Comparison of ENCODE assay signal across 8 mouse cellular contexts in the genomic region with DNA sequence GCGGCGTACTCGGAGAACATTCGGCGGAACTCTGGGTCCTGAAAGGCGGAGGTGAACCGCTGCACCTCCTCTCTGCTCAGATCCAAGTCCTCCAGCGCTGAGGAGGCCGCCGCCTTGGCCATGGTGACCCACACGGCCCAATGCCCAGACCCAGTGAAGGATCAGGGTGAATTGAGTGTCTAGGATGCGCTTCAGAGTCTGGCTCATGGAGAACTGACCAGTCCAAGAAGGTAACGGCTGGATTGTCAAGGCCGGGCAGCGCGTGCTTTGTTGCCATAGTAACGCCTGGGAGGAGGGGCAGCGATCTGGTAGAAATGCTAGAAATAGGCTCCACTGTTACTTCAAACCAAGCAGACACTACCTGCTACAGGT. TPM values are rescaled to one million over a fixed set of nuclear protein-coding genes. Genes with fewer than 3 reads are reported as not detected.
DNase-seq lines count a peak whose midpoint lies in the region; ATAC-seq and TF ChIP-seq lines count a peak whose summit lies in the region.

Gene Dnaaf2, minus strand, starts transcription at position 266 of the 372 bp plus-strand sequence.

- peak within 1 kb of the TSS; percentile 95 for H3K4me3 ChIP-seq in hindbrain, postnatal 0 days (ENCODE audit: low read length)

- DNase-seq in gastrocnemius, adult 18-20 months (ENCODE audit: low spot score) = peak; percentile 44
- no peak for DNase-seq in gastrocnemius, postnatal 25 days
- peak; percentile 77 to 83 for DNase-seq in cerebellum, postnatal 14 days
- DNase-seq in frontal cortex, postnatal 14 days (ENCODE audit: low spot score in 2 of 2) = peak; percentile 49 to 58
- peak; percentile 80 for DNase-seq in hindbrain, postnatal 0 days (ENCODE audit: low spot score)
- DNase-seq in left cerebral cortex, adult 11 months (ENCODE audit: low spot score) = peak; percentile 32
- peak; percentile 62 for DNase-seq in lung, postnatal 25 days (ENCODE audit: low spot score)
- peak; percentile 16 for DNase-seq in retina, adult 2 months (ENCODE audit: low read depth, low spot score)

- ATAC-seq in hindbrain, postnatal 0 days = peak; percentile 49

- 0 out of 2 replicates have a peak, but pooled peaks cover 3% of the 10 kb centered on the region for H3K36me3 ChIP-seq in hindbrain, postnatal 0 days (ENCODE audit: insufficient read depth, low read length)

- under 1% methylated on average over 18 of the region's 18 CpGs for WGBS in hindbrain, postnatal 0 days

- peak within 1 kb of the TSS; percentile 67 for H3K4me2 ChIP-seq in hindbrain, postnatal 0 days (ENCODE audit: low read depth, low read length)

- H3K9ac ChIP-seq in hindbrain, postnatal 0 days (replicated peaks; ENCODE audit: low read length) = peak within 1 kb of the TSS; percentile 92

- peaks cover 10% of the 10 kb centered on the region; the same call in 1 of the 2 replicates for H3K4me1 ChIP-seq in hindbrain, postnatal 0 days (ENCODE audit: insufficient read depth, low read length)

- peak within 1 kb of the TSS; percentile 92 for H3K27ac ChIP-seq in hindbrain, postnatal 0 days

- no peak for TF ChIP-seq CTCF in hindbrain, postnatal 0 days (IDR thresholded peaks at IDR 0.05; ENCODE audit: low read depth)

- no peaks in the 10 kb centered on the region for H3K9me3 ChIP-seq in hindbrain, postnatal 0 days (ENCODE audit: low read length)

- no peaks in the 10 kb centered on the region for H3K27me3 ChIP-seq in hindbrain, postnatal 0 days (ENCODE audit: insufficient read depth, low read length)

RNA-seq across cellular contexts. Expression of gene Dnaaf2, which starts in this region (rescaled TPM):
- total RNA-seq in gastrocnemius, adult 18-20 months (2021) = under 1 TPM; 0.59 to 0.73 TPM
- under 1 TPM; 0.56 to 0.62 TPM for total RNA-seq in gastrocnemius, postnatal 25 days (2021)
- total RNA-seq in hindbrain, postnatal 0 days (2014; rRNA removed) = 5.1 and 5.2 TPM in 2 replicates
- polyA plus RNA-seq in hindbrain, postnatal 0 days (2015; fragmentation: Nextera tagmentation; extraction: Ambion mirVana) = 7.7 and 8.2 TPM in 2 replicates

Comparison
In these comparisons a context has a peak if more than half of its experiments do, and no peak if none do; other contexts are left out.
1. Peak in DNase-seq in gastrocnemius, adult 18-20 months; RNA of the gene not detected or under 1 TPM.